Mouse (Mus musculus): ENCODE measurements around the gene Magi1. TPM values are rescaled to one million over a fixed set of nuclear protein-coding genes. Genes with fewer than 3 reads are reported as not detected.
A peak's percentile ranks its signal among the peaks of the same experiment; 100 is the strongest.

Gene Magi1
- total RNA-seq, 2 experiments from 2014 or later, result 14.3 to 16.6 TPM

DNA sequence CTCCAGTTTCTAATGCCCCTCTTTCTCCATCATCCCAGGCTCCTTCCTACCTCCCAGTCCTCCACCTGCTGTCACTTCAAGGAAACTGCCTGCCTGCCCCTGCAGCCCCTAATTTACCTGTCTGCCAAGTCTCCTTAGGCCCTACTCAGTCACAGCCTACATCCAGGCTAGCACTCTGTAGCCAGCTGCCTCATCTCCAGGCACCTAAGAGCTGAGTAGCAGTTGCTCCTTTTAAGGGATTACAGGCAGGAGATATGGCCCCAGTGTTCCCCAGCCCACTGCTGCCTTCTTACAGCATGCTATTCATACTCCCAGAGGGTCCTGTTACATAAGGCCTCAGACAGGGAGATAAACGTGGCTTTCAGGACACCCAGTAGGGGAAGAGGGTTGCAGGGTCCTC is 426.9 kb downstream of the Magi1 start:
- DNase-seq, result no peak
- intact Hi-C loops (cut with DNase I), result no loop called here

DNA sequence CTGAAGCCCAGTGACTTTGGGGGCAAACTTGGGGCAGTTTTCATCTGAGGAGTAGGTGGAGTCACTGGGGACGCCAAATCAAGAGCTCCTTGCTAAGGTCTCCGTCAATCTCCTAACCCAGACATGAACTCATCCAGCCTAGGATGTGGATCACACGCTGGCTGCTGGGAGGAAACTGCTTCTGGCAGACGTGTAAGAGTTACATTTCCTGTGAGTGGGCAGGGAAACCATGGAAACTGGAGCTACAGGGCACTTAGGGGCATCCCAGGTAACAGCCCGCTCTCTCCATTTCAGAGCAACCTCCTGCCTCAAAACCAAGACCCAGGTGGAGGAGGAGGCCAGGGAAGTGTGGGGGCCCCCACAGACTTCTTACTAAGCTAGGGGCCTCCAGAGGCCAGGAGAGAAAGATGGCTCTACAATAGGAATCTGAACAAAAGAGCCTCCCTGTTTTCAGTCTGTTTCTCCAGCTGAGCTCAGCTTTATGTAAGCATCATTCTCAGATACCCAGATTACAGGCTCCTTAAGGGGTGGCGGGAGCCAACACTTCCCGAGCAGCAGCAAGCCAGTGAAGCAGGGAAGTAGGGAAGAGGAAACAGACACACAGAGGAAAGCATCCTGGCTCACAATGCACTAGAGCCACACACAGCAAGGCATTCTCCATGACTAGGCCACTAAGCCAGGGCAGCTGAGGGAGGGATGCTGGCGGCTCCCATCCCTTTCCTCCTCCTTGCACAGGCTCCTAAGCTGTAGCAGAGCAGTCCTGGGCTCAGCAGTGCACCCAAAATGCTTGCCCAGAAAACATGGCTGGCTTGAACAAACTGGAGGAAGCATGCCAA is 427.7 kb downstream of the Magi1 start:
- intact Hi-C loops (cut with DNase I), result no loop called here
- DNase-seq, result no peak

DNA sequence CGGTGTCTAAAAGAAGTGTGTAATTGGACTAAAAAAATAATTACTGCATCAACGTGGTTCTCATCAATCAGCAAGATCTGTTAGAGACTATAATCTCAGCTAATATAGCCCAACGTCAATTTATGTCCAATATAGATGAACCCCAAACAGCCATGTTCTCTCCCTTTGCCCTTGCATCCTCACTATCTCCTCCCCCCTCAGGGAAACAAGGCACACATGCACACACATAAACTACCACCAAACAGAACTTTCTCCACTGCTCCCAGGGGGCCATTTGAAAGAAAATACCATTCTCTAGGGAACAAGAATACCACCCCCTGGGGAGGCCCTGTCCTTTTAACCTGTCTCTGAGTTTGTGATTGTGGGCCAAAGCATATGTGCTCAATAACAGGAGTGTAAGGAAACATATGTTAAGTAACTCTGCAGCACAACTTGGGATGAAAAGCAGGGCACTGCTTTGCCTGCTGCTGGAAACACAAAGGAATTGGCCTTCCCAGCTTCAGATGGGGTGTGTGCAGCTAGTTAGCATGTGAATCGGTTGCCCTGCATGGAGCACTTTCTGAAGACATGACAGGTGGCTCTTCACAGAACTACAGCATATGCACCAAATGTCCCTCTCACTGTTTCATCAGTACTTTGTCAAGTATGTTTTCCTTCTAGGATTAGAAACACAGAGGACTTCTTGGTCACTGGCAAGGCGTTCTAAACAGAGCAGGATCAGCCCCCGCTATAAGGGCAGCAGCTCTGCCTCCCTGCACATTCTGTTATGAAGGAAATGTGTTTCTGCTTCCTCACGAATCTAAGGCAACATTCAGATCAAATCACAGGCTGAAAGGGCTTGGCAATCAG is 434.6 kb downstream of the Magi1 start:
- no peak for DNase-seq

DNA sequence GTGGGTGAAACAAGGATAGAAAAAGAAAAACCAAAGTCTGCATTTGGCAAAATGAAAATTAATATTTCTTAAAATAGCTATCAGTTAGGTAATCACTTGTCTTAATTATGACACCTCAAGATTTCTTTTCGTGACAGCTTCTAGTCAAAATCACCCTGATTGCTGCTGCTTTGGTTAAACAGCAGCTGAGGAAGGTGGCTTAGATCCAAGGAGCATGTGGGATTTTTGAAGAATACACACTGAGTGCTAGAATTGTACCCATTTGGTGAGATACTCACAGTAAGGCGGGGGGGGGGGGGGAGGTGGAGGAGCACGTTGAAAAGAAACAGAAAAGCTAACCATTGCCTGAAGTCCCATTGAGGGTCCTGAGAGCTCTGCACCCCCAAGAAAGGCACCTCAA is 438.2 kb downstream of the Magi1 start:
- intact Hi-C loops (cut with DNase I), result no loop called here
- no peak for DNase-seq

More for the DNA sequence above, 434.6 kb downstream of the Magi1 start:
- intact Hi-C loops (cut with DNase I), result no loop called here

DNA sequence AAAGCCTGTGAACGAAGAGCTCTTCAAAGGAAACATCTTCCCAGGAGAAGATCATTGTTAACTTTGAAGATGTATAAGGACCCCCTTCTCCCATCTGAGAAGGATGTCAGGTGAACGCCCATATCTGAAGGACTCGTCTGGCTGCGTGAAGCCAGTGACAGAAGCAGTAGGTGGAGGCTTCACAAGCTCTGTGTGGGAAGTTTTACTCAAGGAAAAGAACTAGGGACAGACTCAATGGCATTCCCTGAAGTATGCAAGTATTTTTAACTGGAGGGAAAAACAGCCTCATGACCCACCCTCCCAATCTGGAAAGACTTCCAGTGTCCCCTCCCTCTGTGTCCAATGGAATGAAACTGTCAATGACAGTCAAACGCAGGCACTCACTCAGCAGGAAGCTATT is 438.6 kb downstream of the Magi1 start:
- intact Hi-C loops (cut with DNase I), result no loop called here
- no peak for DNase-seq

DNA sequence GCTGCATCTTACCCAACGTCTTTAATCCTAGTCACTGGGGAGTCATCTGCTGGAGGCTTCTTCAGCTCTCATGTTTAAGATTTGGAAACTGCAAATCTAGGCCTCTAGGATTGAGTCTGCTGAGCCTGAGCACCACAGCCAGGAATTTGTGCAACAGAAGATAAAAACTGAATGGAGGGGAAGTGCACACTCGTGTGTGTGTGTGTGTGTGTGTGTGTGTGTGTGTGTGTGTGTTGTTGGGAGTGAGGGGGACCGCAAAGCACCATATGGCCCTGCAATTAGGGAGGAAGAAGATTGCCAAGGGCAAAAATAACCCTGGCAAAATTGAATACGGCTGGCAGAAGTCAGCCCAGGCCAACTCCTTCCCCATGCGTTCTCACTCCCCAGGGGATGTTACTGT is 439.1 kb downstream of the Magi1 start:
- DNase-seq, result no peak
- intact Hi-C loops (cut with DNase I), result no loop called here

DNA sequence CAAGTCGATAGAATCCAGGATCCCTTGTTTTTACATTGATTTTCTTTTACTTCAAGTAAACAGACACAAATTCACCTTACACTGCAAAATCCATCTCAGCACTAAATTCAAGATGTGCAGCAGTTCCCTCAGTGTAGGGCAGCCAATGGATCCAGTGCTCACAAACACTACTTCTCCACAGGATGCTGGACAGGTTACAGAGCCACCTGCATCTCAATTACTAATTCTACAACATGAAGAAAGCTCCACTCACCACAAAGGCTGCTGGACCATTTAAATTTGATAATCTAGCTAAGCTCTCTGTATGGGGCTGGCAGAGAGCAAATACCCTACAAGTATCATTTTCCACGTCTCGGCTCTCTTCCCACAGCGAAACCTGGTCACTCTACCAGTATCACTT is 445.3 kb downstream of the Magi1 start:
- no peak for DNase-seq
- intact Hi-C loops (cut with DNase I), result no loop called here

DNA sequence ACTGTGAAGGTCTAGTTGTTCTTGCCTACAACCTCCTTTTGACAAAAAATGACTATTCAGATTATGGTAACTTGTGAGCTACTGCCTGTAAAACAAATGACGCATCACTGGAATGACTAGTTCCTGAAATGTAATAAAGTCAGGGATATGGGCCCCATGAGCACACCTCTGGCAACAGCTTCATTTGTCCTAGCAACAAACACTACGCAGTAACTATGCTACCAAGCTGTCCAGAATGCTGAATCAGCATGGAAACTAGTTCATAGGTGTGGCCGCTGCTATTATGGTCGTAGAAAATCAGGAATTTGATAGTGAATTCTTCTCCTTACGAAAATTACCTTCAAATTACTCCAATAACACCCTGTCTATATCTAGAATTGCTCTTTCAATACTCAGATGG is 447.1 kb downstream of the Magi1 start:
- intact Hi-C loops (cut with DNase I), result no loop called here
- no peak for DNase-seq

DNA sequence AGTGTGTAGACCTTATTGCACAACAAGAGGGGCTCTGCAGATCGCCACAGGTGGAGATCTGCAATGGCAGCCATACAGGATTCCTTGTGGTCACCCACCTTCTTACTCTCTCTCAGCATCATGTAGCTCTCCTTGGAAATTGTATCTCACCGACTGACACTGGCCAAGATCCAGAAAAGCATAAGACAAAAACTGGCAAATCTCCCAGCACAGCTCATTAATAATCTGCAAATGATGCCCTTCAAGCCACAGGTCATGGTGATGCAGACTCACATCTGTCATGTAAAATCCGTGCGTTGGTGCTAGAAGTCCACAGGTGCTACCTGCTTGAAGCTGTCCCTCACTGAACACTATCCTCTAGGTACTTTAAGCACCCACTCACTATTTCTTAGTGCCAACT is 448.5 kb downstream of the Magi1 start:
- intact Hi-C loops (cut with DNase I), result no loop called here
- DNase-seq, result no peak

DNA sequence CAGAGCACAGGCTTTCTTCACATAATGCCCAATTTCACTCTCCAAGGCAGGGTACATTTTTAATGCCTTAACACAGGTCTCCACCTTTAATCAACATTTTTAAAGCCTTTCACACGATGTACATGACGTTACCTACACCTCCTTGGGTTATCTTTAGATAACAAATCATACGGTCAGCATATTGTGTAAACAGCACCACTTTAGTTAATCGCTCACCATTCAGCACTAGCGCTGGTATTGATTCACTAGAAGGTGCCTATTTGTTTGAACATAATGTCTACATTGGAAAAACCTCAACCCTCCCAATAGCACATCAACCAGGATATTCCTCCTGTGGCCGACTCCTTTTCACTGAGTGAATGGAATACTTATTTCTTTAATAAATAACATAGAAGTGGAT is 455.5 kb downstream of the Magi1 start:
- no peak for DNase-seq
- intact Hi-C loops (cut with DNase I), result no loop called here

DNA sequence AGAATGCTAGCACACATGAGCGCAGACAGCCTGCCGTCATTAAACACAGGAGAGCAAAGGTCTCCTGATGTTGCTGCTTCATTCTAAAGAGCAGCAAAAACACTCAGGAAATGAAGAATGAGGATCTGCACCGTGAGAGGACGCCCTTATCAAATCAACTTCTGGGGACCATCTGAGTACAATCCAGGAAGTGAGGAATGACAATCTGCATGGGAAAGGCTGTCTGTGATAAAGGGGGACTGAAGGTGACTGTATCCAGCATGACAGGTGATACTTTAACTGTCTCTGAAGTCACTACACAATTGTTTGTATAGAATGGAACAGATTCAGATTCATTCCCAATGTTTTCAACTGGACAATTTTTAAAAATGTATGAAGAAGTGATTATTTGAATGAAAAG is 456.8 kb downstream of the Magi1 start:
- DNase-seq, result no peak
- intact Hi-C loops (cut with DNase I), result no loop called here

DNA sequence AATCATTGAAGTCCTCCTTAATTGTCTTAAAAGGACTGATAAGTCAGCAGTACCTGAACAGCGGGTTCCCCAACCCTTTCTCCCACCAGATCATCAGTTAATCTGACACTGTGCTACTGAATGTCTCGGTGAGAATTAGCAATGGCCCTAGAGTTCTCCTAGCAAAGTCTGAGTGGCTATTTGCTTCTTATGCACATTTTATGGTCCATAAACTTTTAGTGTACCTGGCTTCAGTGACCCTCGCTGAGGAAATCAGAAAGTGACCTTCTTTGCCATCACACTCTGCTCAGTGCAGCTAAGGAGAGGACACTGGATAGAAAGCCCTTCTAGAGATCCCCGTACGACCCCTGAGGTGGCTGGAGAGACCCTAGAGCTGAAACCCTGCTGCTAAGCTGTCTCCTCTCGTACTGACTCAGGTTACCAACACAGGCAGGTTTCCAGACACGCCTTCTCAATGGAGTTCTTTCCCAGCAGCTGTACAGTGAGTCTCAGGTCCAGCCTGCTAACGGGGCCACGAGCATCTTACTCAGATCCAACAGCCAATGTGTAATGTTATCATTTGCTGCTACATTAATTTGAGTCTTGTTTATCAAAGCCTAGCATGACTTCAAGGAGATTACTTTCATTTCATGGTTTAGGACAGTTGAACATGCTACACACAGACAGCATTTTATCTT is 461.4 kb downstream of the Magi1 start:
- intact Hi-C loops (cut with DNase I), result no loop called here
- no peak for DNase-seq

DNA sequence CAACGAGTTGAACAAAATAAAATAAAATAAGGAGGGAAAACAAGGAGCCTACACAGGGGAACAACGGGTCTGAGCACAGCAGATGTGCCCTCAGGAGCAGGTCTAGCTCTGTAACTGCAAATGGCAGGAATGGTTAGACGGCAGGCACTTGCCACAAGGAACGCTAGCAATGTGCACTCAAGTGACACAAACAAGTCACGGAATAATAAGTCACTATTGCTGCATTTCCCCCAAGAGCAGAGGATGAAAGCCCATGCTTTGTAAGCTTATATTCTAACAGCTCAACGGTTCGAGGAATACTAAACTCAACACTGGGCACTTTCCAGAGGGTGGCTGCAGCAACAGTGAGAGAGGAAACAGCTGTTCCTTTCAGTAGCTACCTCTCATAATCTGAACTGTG is 462.2 kb downstream of the Magi1 start:
- intact Hi-C loops (cut with DNase I), result no loop called here
- no peak for DNase-seq

DNA sequence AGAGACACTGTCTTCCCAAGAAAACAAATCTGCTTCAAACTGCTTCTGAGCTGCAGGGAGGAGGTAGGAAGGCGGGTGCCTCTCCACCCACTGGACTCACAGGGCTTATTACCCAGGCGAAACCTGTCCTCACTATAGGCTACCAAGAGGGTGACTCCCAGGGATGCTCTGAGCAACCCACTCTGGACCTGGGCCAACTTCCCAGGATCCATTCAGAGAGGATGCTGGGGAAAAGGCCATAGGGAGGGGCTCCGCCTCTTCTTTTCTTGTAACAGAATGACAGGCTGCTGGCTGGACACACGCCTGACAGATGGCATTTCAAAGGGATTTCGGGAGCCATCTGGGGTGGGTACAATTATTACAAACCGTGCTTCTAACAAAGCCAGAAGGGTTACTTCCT is 463.8 kb downstream of the Magi1 start:
- intact Hi-C loops (cut with DNase I), result no loop called here
- peak in 1 of 2 experiments; percentile 4 for DNase-seq

DNA sequence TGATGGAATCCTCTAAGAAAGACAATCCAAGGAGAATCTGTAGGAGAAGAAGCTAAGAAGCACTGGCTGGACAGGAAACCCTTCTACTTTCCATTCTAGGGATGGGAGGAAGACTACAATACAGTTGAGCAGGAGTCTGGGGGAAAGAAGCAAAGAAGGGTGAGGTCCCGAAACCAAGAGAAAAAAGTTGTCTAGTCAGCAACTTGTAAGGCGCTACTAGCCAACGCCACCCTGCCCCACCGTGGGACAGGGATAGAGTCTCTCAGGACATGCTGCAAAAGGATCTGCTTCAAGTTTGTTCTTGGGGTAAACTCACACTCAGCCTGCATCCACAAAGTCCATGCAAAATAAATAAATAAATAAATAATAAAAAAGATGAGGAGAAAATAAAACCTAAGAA is 464.4 kb downstream of the Magi1 start:
- intact Hi-C loops (cut with DNase I), result no loop called here

DNA sequence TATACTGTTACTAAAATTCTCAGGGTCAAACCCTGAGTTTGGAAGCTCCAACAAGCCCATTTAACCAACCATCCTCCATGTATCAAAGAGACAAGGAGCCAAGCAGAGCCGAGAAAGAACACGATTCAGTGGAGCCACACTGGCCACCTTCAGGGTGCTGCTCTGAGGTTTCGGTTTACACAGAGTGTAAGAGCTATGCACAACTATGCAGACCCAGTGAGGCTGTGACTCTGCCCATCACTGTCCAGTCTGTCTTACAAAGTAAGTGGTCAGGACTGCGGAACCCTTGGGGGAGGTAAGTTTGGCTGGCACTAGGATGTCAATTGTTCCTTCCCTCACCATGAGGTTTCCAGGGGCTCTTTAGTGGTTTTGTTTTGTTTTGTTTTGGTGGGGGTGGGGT is 465.2 kb downstream of the Magi1 start:
- no peak for DNase-seq
- intact Hi-C loops (cut with DNase I), result no loop called here

More for the DNA sequence above, 464.4 kb downstream of the Magi1 start:
- DNase-seq, result no peak

DNA sequence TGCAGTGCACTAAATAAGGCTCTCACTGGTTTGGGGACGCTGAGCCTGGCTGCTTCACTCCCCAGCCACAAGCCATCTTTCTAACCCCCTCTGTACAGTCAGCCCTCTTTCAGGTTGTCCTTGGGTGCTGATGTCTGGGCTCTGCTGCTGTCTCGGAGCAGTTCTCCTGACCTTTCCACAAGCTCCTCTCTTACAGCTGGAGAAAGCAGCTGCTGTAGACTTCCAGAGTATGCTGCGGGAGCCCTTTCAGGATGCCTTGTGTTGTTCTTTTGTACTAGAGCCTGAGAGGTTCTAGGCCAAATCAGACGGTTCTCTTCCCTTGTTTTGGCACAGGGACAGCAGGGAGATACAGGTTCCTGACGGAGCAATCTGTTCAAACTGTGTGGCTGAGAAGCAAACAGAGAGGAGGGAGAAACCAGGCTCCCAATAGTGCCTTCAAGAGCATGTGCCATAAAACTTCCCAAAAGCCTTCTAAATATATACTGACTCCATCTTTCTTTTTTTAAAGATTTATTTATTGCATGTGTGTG is 478.2 kb downstream of the Magi1 start:
- intact Hi-C loops (cut with DNase I), result no loop called here
- DNase-seq, result no peak

DNA sequence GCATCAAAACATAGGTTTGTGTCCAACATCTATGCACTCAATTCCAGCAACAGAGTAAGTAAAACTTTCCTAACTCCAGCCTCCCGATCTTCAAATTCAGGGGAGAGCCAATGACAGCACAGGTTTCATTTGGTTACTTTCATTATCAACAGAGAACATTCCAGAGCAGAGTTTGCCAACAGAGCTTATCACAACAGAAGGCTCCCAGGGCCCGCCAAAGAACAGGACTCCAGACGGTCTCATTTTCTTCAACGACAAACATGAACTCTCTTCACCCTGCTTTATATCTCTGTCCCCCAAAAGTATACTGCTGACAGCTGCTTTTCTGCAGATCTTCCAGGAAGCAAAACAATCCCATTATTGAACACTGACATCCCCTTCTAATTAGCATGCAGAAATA is 481.3 kb downstream of the Magi1 start:
- peak in 1 of 2 experiments; percentile 8 for DNase-seq

DNA sequence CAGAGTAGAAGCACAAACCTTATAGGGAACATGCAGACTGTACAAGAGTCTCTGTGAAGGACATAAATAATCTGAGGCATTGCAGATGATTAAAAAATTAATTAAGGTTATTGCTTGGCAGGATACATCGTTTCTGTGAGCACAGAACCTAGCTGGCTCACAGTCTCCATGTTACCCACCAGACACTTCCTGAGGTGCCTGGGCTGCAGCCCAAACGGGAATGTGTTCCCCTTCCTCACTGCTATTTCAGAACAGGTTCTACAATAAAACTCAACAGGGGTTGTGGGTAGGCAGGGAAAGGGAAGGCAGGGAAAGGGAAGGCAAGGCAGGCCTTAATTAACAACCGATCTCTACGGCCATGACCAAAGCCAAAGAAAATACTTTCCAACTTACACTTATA is 483.3 kb downstream of the Magi1 start:
- DNase-seq, result no peak
- intact Hi-C loops (cut with DNase I), result no loop called here

More for the DNA sequence above, 481.3 kb downstream of the Magi1 start:
- intact Hi-C loops (cut with DNase I), result no loop called here

DNA sequence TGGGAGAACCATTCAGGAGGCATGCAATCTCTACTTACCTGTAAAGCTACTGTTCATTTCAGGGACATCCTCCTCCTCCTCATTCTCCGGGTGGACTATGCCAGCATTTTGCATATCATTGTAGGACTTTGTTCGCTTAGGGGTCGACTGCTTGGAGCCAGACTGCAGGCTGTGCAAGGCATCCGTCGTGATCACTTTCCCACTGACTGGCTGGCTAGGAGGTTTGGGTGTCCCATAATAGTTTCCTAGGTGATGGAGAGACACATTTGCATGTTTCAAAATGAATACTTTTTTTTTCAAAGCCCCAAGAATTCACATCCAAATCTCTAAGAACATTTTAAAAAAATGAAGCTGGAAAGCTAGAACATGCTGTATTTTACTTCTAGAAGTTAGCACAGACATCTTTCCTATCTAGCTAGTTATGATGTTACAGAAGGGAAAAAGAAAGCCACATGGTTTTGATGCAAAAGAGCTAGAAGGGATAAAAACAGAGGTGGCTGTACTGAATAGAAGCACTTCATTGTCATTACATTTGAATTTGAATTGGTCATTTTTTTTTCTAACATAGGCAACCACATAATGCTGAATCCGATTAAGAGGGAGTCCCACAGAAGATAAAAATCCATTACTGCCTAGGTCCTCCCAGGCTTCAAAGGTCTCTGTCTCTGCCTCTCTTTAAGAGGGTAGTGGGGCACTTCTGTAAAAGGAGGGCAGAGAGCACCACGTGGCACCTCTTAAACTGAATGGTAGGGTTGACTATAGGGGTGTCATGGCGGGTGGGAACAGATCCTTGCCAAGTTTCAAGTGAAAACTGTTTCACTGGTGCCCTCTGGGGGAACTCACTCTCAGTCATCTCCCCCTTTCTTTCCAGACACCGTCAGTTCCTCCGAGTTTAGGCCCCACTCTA is 491.2 kb downstream of the Magi1 start:
- intact Hi-C loops (cut with DNase I), result no loop called here
- no peak for DNase-seq
